Mouse (Mus musculus): ENCODE data around the gene Nupr1.

GRCm38 (mm10) chr7:126585717-126586116 is 44.9 kb downstream of the Nupr1 start, which contains the start of gene Cln3:
- TF ChIP-seq CTCF (IDR thresholded peaks at IDR 0.05; ENCODE audit: insufficient read depth, low read length): no peak
- no peak for TF ChIP-seq POLR2A (IDR thresholded peaks at IDR 0.05; ENCODE audit: borderline replicate concordance, extremely low read depth, low read depth, low read length)
